Mouse (Mus musculus): Measurements from ENCODE around the gene Tex13c1. TPM values are rescaled to one million over a fixed set of nuclear protein-coding genes. Genes with fewer than 3 reads are reported as not detected.

Tex13c1 gene
- total RNA-seq (2022) = not detected

GRCm38 (mm10) chrX:43590860-43591259 lies at the start of gene Tex13c1:
TSS of gene Tex13c1 (plus strand) at chrX:43591160.
- no peak for DNase-seq (ENCODE audit: low spot score in 2 of 2)

Other genes with a start within 250 kb of the Tex13c1 start
- 10 to 100 TPM; 37.8 to 41.6 (median 38.5) TPM for gene Tenm1, start 162.0 kb upstream of the Tex13c1 start, total RNA-seq (2022)